ENCODE assay signal across 24 mouse cellular contexts in genomic region chr1:134997568-134997967, GRCm38 (mm10).
"Had no signal": no experiment of that assay in that cellular context is flagged by ENCODE, and none has a peak within 500 bp of the region (broad histone marks: within the 10 kb centered on the region; RNA-seq: fewer than 3 reads in every experiment).

No protein-coding gene starts in this region.

- H3K36me3 ChIP-seq: heart, embryonic 10.5 days; heart, embryonic 12.5 days; hindbrain, embryonic 13.5 days; hindbrain, embryonic 15.5 days; kidney, embryonic 15.5 days; limb, embryonic 10.5 days; limb, embryonic 12.5 days; liver, embryonic 13.5 days had no signal

- H3K9me3 ChIP-seq: heart, embryonic 10.5 days; heart, embryonic 12.5 days; hindbrain, embryonic 13.5 days; hindbrain, embryonic 15.5 days; kidney, embryonic 15.5 days; limb, embryonic 10.5 days; limb, embryonic 12.5 days; liver, embryonic 13.5 days had no signal

- ATAC-seq: intestine, embryonic 16.5 days had no signal

- H3K27me3 ChIP-seq: liver, embryonic 13.5 days had no signal

- H3K4me2 ChIP-seq: heart, embryonic 12.5 days; hindbrain, embryonic 13.5 days; hindbrain, embryonic 15.5 days; kidney, embryonic 15.5 days; limb, embryonic 12.5 days; liver, embryonic 11.5 days; liver, embryonic 13.5 days had no signal

- H3K9ac ChIP-seq: heart, embryonic 12.5 days; hindbrain, embryonic 13.5 days; hindbrain, embryonic 15.5 days; kidney, embryonic 15.5 days; limb, embryonic 12.5 days; liver, embryonic 13.5 days had no signal

- H3K4me3 ChIP-seq: heart, embryonic 10.5 days; heart, embryonic 12.5 days; hindbrain, embryonic 13.5 days; hindbrain, embryonic 15.5 days; kidney, embryonic 15.5 days; limb, embryonic 10.5 days; limb, embryonic 12.5 days; liver, embryonic 13.5 days had no signal

- H3K4me1 ChIP-seq: heart, embryonic 12.5 days; liver, embryonic 13.5 days had no signal

- H3K27ac ChIP-seq: heart, embryonic 10.5 days; hindbrain, embryonic 13.5 days; hindbrain, embryonic 15.5 days; hindbrain, postnatal 0 days; kidney, embryonic 15.5 days; kidney, postnatal 0 days; limb, embryonic 10.5 days; limb, embryonic 12.5 days; liver, embryonic 13.5 days had no signal

- DNase-seq: gastrocnemius, postnatal 14 days; gastrocnemius, postnatal 36 days; heart, adult 18-20 months; heart, postnatal 10 days; heart, postnatal 36 days; kidney, adult 11 months; kidney, adult 2 months; kidney, adult 9 months; kidney, postnatal 36 days; layer of hippocampus, adult 9-11 months; layer of hippocampus, postnatal 36 days; liver; liver, embryonic 13.5 days had no signal
